Mouse (Mus musculus) adrenal gland, postnatal 14 days (tissue): ENCODE data around the gene Rrm1. TPM values are rescaled to one million over a fixed set of nuclear protein-coding genes. Genes with fewer than 3 reads are reported as not detected.
"Not testable (repeated sequence)": the region's sequence is repeated elsewhere in the genome, so short reads cannot be mapped to it uniquely, and the experiment has no call there.

Experiments used
- DNase-seq: peaks from one replicate; pipeline ENCODE4 v3.0.0; 2021; ENCODE audit warnings: mixed read lengths
- long read RNA-seq, 2 experiments: library from polyadenylated mRNA; stranded (forward); transcript quantifications; one replicate each; pipeline ENCODE4 v2.0.0; 2021
- total RNA-seq: library from RNA; stranded (reverse); gene quantifications from 2 replicates; pipeline ENCODE4 v1.2.3, GENCODE M21; 2021

Rrm1 gene
- 41.7 and 42.2 TPM in 2 replicates for total RNA-seq
- long read RNA-seq, experiment 1, transcript Rrm1-201 (19 exons, 3,997 nt): major isoform, 67 of 78 reads
- long read RNA-seq, experiment 1, partial matches to known transcripts: 6 of 78 reads
- long read RNA-seq, experiment 1, other reads (novel, unspliced or antisense): 5 of 78 reads
- long read RNA-seq, experiment 2, transcript Rrm1-201 (19 exons, 3,997 nt): major isoform, 49 of 56 reads
- long read RNA-seq, experiment 2, partial matches to known transcripts: 5 of 56 reads
- long read RNA-seq, experiment 2, other reads (novel, unspliced or antisense): 2 of 56 reads

DNA sequence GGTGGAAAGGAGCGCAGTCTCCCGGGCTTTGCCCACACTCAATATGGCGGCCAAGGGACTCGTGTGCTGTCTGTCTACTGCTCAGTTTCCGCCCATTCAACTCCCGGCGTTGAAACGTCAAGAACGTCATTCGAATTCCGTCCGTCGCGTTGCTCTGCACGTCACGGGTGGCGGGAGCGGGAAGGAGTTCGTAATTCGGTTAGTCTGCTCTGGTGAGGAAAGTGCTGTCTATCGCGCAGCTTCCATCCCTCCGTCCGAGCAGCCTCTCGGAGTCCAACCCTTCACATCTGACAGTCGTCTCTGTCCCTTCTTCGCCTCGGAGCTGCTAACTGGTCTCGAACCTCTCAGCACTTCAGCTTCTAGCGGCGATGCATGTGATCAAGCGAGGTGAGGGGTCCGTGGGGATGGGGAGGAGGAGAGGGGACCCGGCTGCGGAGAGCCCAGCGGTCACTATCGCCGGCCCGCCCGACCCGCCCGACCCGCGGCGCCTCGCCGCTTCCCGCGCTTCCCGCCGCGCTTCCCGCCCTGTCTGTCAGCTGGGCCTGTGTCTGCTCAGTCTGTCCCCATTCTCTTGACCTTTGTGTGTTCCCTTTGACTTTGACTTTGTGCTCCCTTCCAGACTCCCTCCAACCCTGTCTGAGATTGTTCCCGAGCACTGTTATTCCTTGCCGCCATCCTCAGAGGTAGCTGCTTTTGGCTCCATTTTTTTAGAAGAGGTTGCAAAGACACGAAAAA, at the start of gene Rrm1:
TSS of gene Rrm1 (plus strand) at position 39 of the 735 bp plus-strand sequence.
- peak; percentile 96 for DNase-seq

DNA sequence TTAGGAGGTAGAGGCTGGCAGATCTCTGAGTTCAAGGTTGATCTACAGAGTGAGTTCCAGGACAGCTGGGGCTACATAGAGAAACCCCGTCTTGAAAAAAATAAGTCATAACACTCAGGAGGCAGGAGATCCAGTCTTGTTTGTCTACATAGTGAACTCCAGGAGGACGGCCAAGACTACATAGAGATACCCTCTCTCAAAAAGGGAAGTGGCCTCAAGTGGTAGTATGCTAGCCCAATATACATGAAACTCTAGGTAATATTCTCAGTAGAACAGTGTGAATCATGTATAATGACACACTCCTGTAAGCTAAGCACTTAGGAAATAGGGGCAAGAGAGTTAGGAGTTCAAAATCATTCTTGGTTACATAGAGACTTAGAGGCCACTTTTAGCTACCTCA, 47.6 kb upstream of the Rrm1 start:
- DNase-seq: no peak

DNA sequence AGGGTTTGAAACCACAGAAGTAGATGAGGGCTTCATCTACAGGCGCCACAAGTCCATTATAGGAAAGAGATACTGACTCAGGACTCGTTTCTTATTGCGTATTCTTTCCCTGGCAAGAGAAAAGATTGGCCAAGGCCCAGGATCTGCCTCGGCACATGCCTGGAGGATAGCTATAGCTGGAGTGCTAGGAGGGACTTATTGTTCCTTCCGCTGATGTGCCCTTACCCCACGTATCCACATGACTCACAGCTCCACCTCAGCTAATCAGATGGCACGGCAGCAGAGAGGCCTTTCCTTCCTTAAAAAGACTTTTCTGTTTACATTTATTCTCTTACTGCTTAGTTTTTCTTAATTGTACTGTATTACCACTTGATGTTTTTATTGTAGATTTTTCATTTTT, 45.6 kb upstream of the Rrm1 start:
- peak; percentile 61 for DNase-seq

DNA sequence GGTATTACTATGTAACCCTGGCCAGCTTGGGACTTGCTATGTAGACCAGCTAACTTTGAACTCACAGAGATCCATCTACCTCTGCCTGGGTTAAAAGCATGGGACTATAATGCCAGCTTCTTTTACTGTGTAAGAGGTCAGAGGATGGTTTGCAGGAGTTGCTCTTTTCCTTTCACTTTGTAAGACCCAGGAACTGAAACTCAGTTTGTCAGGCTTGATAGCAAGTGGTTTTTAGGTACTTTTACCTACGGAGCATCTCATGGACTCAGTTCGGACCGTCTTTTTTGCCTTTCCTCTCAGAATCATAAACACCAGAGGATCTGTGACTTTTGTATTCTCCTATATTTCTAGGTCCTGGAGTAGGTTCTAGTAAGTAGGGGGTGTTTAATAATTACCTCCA, 45.2 kb upstream of the Rrm1 start:
- DNase-seq: no peak

GRCm38 (mm10) chr7:102399180-102399731, 42.2 kb upstream of the Rrm1 start:
- no peak for DNase-seq

DNA sequence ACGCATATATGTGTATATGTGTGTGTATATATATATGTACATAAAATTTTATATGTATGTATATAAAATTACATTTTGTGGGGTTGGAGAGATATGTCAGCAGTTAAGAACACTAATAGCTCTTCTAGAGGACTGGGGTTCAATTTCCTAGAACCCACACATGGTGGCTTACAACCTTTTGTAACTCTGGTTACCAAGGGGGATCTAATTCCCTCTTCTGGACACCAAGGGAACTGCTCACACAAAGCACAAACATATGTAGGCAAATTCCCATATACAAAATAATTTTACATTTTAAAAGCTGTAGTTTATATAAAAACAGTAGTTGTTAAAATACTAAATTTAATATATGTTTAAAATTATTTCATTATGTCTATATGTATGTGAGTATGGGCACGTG, 37.4 kb upstream of the Rrm1 start:
- DNase-seq: no peak

- no peak for DNase-seq
Observed at GRCm38 (mm10) chr7:102407440-102407839, 34.1 kb upstream of the Rrm1 start.

DNA sequence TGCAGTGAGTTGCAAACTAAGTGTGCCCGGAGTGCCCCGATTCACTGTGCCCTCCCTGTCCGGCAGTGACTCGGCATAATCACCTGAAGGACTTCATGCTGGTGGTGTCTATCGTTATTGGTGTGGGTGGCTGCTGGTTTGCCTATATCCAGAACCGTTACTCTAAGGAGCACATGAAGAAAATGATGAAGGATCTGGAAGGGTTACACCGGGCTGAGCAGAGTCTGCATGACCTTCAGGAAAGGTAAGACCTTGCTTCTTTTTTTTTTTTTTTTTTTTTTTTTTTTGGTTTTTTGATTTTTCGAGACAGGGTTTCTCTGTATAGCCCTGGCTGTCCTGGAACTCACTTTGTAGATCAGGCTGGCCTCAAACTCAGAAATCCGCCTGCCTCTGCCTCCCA, 26.2 kb upstream of the Rrm1 start:
- not testable (repeated sequence) for DNase-seq

DNA sequence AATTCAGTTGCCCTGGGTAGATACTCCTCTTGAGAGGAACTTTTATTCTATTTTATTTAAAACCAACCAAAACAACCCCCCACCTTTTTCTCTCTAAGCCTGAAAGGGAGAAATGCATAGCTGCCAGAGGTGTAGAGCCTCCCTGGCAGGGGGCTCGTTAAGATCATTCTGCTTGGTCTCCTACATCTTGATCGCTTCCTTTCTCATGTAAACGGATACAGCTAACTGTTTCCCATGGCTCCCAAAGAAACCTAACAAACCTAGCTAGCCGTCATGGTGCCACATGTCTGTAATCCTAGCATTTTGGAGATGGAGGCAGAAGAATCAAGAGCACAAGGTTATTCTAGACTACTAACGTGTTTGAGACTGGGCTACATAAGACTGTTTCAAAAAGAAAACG, 25.7 kb upstream of the Rrm1 start:
- DNase-seq: no peak

GRCm38 (mm10) chr7:102417398-102417797, 24.1 kb upstream of the Rrm1 start:
- DNase-seq: peak; percentile 56

DNA sequence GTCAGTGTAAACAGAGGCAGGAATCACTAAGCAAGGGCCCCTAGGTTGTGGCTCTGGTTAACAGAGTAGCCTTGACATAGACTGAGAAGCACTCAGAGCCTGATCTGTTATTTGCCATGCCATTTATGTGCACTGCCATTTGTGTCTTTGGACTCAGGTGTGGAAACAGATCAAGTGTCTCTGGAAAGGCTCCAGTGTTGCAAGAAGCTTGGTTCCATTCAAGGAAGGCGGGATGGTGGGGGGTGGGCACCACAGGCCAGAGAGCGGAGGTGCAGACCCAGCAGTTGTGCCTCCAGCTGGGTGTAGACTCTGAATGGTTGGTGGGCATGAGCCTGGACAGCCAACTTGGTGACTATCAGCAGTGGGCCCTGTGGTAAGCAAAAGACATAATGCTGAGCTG, 19.5 kb upstream of the Rrm1 start:
- no peak for DNase-seq

DNA sequence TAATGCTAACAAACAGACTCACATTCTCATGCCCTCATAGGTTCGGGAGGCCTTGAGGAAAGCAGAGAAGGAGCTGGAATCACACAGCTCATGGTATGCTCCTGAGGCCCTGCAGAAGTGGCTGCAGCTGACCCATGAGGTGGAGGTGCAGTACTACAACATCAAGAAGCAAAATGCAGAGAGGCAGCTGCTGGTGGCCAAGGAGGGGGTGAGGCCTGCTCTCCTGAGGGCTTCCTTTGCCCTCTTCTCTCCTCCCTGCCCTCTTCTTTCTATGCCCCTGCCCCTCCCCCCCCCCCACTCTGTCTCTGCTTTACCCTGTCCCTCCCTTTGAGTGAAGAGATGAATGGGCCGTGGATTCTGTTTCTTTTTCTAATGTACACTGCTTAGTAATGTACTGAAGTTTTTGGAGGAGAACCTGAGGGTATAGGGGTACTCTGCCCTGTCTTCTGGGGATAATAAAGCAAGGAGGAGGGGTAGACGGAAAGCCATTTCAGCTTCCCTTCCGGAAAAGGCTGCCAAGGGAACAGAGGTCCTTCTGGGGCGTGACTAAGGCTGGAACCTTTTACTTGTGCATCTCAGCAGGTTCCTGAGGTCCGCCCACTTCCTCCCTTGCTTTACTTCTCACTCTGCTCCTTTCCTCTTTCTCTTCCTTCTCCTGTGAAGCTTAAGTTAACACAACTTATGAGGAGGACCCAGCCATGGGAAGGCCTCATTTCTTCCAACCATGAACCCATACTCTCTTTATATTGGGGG, 15.4 kb upstream of the Rrm1 start:
- DNase-seq: no peak

GRCm38 (mm10) chr7:102434344-102434743, 7.2 kb upstream of the Rrm1 start:
- no peak for DNase-seq

DNA sequence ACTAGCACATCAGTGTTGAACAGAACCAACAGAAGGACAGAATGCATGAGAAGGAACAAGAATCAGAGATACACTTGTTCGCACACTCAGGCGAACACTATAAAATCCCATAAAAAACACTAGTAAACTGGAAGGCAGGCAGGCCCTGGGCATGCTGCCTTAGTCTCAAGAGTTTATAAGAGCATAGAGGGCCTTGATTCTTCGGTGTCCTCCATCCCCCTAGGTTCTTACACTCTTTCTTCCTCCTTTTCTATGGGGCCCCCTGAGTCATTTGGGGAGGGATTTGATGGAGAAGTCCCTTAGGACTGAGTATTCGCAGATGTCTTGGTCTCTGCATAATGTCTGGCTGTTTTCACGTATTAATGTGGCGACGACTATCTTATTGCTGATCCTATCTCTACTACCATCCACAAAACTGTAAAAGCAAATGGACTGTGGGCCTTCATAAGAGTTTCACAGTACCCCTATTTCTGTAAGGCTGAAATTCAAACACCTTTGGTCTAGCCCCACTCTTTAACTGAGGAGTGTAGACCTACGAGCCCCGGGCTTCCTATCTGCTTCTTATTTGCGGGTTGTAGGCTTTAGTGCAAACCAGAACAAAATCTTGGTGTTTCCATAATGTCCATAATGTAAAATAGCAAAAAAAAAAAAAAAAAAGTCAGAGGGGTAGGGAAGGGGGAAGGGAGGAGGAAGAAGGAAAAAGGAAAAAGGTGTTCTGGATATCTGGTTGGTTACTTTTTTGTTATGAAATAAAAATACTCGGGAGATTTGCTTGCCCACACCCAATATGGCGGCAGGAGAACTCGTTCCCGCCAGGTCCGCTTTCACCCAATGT, 456 bp upstream of the Rrm1 start:
- no peak for DNase-seq

DNA sequence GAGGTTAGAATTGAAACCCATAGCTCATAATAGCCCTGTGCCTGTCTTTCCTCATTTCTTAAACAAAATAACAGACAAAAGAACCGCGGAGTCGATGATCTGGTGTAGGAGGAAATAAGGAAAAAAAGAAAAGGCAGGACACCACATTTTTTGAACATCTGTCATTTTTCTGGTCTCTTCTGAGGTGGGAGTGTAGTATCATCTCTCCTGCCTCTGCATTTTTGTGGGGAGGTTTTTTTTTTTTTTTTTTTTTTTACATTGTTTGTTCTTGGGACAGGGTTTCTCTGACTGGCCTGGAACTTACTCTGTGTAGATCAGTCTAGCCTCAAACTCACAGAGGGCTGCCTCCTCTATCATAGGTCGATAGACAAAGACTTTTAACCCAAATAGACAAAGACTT, 937 bp downstream of the Rrm1 start:
- DNase-seq: no peak

DNA sequence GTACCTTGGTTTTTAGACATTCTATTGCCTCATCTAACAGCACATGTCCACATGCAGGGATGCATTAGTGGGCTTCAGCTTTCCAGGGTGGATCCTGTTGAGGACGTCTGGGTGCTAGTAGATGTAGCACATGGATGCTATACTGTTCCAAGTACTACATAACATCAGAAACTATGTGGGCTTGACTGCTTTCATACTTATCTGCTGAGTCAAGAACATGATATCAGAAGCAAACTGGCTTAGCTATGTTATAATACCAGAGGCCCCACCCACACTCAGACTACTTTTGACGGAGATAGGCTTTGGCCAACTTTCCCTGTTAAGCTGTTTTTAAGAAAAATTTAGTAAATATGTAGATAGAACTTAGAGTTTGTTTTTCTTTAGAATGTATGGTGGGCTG, 2.8 kb downstream of the Rrm1 start:
- DNase-seq: no peak

DNA sequence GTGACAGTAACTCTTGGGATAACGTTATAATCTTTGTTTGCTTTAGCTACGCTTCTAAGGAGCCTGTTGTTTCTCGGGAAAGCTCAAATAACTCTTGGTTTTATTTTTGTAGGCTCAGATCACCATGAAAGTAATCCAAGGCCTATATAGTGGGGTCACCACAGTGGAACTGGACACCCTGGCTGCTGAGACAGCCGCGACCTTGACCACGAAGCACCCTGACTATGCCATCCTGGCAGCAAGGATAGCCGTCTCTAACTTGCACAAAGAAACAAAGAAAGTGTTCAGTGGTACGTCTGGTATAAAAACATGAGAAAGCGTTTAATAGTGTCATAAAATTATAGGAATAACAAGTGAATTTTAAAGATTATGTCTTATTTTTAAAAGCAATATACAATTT, 4.9 kb downstream of the Rrm1 start:
- DNase-seq: peak; percentile 63

DNA sequence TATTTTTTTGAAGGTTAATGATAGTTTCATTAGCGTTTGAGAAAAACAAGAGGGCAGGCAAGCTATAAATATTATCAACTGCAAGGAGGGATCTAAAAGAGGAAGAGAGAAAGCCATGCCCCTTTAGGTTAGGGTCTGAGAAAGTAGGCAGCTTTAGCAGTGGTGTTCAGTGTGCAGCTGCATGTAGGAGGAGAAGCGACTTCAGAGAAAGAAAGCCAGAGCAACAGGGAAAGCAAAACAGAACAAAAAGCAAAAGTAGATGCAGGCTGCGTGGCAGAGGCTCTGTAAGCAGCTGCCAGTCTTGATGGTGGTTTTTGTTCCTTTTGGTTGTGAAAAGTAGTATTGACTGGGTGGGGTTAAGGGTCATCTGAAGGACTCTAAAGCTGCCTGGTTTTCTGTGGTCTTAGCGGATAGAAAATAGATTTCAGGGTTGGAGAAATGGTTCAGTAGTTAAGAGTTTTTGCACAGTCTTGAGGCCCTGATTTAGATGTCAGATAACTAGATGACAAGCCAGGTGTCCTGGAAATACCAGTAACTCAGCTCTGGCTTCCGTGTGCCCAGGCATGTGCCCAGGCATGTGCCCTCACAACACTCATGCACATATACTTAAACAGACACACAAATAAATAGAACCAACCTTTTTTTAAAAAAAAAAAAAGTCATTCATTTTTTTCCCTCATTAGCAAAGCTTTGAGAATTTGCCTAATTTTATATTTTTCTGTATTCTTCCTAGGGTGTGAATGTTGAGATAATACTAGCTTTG, 17.3 kb downstream of the Rrm1 start:
- no peak for DNase-seq

DNA sequence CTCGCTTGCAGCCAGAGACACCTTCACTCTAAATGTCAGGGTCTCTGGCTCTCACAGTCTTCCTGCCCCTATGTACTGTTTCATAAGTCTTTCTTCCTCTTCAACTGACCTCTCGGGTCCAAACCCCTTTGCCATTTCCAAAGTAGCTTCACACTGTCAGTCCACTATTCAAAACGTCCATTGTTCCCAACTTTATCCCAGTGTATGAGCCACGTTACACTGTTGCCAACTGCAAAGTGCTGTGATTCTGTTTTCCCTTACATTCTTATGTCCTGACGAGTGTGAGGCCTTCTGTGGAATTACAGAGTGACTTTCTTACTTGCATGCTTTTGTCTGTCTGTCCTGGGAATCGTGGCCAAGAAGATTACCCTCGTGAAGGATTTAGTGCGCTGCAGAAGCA, 26.1 kb downstream of the Rrm1 start:
- no peak for DNase-seq

DNA sequence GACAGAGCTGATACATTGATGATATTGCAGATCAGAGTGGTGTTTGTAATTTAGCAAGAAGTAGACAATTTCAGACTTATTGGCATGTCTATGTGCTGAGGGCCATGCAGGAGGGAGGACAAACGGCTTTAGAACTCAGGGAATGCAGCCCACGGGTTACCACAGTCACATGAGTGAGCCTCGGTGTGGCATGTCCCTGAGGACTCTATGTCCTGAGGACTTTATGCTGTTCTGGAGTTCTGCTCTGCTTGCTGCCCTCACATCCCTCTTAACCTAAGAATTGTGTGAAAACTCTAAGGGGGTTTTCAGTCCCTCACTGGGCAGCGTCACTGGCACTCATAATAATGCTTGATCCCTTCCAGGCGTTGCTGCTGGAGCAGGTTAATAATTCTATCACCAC, 31.2 kb downstream of the Rrm1 start:
- DNase-seq: no peak

- no peak for DNase-seq
Observed at GRCm38 (mm10) chr7:102476601-102477000, 35.1 kb downstream of the Rrm1 start.
